Mouse (Mus musculus) c-Kit-positive CD71-negative TER-119-negative erythroid progenitor cells, embryonic 14.5 days (primary cell): Measurements from ENCODE around the gene Epha5.

Source experiments
- DNase-seq: peaks from one replicate; pipeline ENCODE4 v3.0.0-alpha.2; 2013; ENCODE audit warnings: low read depth

The Epha5 gene

DNA sequence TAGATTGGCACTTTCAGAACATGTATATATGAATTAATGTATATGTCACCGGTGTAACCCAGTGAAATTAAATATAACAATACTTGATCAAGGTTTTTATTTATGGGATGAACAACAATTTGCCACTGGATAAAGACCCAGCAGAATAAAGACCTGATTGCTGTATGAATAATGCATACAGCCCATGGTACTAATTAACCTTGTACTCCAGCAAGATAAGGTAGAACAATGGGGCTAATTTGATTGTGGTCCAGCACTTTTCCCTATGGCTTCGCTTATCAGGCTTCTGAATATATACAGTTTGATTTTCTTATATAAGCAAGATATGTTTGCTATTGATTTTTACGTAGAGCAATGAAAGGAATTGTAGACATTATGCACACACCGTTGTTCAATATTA lies 103.6 kb downstream of the Epha5 start:
- DNase-seq, result no peak

DNA sequence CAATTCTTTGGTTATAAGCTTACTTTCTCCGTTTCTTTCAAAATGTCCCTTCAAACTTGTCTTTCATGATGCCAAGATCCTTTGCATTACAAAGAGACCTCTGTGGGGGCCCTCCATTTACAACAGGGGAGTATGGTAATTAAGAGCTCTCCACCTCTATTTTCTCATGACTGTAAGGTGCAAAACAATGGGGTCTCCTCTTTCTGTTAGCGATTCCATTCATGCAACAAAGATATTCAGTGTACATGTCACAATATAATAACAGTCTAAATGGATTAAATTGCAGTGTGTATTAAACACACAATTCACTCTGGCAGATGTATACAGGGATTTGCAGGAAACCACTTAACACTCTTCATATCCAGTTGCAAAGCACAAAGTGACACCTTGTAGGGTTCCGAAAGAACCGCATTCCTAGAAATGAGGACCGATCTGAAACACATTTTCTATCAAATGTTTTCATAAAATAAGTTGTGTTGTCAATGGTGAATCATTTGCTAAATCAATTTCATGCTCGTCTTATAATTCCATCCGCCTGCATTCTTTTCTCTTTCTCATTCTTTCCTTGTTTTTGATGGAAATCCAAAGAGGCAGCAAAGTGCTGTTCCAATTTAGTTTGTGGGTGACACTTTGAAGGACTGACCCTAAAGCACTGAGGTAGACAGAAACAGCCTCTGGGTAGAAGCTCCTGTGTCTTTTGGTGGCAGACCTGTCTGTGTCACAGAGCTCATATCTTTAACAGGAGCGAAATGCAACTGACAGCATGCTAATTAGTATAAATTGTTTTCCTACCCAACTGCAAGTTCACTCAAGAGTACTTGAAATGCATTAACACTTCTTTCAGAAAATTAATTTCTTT lies 118.1 kb downstream of the Epha5 start:
- DNase-seq, result no peak

DNA sequence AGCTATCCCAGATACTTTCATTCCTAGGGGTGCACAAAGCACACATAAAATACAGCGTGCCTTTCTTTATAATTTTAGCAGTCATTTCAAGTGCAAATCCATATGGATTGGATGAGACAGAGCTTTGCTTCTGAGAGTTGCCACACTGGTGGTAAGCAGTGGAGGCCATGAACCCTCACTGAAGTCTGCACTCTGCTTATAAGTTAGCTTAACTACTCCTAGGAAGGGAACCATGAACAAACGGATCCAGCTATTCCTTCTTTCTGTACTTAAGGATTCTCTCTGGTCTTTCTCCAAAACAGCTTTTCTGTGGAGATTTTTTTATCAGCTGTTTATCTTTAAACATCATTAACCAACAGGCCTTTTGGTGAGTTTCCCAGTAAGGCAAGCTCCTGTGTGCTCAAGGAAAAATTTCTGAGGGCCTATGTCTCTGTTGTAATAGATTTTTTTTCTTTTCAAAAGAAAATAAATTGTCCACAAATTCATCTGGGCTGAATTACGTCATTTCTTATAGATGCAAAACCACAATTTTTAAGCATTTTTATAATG lies 127.7 kb downstream of the Epha5 start:
- no peak for DNase-seq

DNA sequence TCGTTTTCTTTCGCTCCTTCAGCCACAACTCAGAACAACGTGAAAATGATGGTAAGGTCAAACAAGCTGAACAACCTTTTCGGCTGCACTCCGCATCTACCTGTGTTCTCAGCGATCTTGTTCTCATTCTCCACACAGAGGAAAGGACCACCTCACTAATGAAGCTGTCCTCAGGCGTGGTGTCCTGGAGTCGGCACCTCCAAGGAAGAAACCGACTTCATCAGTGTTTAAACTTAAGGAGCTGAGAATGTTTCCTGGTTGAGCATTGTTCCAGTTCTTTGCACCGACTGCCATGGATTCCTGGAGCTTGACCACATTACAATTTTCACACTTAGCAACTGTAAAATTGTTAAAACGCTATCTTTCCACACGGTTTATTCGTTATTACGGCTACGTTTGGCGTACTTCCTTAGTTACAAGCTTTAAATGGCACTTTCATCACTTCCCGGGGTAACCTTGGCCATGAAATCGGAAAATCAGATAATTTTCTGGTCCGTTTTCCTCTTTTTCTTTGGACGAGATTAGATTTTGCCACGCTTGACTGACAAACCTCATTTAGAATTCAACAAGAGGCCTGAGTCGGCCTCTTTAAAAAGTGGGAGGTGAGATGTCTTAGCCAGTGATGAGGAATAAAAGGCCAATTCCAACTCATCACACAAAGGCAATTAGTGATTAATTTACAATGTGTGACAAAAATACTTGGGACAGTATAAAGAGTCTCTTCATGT lies 135.7 kb downstream of the Epha5 start:
- no peak for DNase-seq

DNA sequence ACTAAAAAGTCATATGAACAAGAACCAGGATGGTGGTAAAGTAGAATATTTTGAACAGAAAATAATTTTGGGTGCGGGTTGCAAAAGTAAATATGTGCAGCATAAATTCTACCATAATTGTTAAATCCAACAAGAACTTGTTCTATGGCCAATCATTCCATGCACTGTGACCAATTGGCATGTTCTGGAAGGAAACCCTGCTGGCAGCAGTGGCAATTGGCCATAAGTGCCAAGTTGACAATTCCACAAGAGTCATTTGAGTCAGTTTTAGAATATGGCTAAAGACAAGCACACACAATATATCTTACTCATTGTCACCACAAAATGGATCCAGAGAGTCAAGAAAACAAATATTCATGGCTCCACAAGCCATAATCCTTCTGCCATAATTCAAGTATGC lies 140.2 kb downstream of the Epha5 start:
- no peak for DNase-seq

DNA sequence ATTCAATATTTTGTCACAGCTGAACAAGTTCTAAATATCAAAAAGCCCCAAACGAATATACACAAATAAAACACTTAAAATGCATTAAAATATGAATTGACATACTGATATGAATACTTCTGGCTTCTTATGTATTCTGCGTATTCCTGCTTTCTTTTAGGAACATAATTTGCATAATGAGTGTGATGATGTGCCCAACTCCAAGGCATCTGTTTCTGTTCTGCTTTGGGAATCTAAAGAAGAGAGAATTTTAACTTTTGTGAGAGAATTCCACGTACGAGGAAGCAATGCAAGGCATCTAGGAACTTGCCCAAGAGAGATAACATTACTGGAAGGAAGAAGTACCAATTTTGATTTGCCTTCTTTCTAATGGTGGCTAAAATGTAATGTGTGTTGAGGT lies 151.8 kb downstream of the Epha5 start:
- no peak for DNase-seq

DNA sequence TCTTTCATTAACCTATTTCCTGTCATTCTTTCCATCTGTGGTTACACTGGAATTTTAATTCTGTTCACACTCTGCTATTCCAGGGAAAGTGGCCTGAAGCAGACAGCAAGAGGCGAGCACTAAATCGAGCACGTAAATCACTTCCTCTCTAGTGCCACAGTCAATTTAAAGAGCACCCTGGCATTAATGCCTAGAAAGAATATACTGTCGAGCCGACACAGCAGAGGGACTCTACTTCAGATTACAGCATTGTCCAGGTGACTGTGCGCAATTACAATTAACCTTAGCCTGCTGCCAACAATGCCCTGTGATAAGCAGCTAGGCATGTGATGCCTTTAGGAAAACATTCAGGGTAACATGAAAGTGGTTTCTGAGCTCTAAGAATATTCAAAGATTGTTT lies 153.2 kb downstream of the Epha5 start:
- no peak for DNase-seq

DNA sequence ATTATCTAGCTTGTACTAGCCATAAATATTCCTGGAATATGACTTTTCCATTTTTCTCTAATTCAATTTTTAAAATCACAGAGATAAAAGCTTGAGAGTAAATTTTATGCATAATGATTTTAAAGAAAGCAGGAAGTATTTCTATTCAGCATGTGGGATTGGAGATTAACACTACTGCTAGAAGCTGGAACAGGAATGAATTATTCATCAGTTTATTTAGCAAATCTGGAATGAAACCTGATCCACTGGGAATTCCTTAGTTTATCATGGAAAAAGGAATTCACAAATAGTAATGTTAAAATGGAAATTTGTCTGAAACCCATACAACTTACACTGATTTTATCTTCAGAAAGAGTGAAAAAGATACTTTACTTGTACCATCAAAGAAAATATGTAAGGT lies 187.2 kb downstream of the Epha5 start:
- DNase-seq, result no peak

DNA sequence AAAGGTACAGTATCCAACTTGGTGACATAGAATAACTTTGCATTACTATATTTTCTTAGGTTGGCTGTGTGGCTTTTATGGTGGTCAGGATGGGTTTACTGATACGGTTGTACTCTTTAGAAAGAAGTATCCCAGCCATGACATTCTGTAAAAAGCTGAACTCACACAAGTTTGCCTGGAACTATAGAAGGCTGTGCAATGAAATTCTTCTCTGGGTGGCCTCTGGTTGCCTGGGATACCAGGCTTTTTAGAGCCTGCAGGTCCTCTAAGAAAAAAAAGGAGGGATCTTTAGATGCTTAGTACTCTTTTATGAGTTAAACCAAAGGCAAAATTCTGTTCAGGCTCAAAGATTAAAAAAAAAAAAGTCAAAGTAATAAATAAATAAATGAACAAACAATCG lies 208.6 kb downstream of the Epha5 start:
- no peak for DNase-seq

DNA sequence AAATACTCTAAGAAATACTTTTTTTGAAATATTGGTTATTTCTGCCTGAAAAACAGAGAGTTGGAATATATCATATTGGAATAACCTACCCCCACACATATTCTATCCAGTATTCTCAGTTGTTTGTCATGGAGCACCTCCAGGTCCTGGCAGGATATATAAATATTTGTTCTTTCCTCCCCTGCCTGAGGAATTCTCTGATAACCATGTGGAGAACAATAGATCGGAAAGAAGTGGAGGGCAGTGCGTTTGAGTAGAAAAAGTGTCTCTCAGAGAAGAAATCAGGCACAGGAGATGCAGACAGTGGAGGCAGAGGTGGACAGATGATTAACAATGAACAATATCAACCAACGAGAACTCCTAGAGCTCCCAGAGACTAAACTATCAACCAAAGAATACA lies 223.8 kb downstream of the Epha5 start:
- DNase-seq, result no peak

DNA sequence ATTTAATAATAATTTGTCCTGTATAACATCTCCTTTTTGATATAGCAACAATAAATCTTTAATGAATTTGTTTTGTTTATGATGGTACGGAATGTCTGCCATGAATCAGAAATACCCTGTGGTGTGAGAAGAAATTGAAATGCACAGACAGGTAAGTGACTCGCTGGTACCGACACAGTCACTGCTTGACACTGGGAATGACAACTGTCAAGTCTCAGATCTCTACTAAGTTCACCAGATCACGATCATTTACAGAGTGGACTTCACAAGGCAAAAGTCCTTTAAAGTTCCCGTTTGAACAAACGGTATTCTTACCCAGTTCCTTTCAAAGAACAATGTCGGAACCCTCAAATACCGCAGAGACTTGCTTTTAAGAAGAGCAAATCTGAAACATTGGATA lies 233.0 kb downstream of the Epha5 start:
- no peak for DNase-seq

DNA sequence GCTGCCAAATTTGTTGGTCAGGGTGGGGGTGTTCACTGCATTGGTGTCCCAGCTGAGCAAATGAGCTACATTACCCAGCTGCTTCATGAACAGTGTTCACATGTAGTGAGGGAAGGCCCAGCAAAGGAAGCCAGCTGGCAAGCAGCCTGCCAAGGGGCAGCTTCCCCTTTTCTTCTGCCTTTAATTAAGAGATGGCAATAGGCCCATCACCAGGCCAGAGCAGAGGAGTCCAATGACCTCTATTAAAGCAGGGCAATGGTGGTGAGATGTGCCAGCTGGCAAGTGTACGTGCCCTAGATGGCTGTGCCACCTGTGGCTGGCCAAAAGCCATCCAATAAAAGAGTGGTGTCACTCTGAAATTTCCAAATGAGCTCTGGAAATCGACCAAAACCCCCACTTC lies 264.1 kb downstream of the Epha5 start:
- no peak for DNase-seq

DNA sequence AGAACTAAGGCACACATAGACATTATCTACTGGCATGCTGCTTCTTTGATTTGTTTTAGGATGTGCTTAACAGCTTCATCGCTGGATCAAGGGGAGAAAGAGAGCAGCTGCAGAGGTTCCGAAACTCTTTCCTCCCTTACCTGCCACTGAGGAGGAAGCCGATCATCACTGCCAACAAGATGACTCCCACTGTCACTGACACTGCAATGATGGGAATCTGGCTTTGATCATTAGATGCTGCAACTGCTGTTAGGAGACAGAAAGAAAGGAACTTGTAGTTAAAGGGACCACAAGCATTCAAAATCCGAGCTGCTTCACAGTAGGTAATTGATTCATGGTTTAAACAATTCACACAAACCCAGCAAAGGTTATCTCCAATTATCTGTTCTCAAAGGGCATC lies 275.0 kb downstream of the Epha5 start:
- no peak for DNase-seq

DNA sequence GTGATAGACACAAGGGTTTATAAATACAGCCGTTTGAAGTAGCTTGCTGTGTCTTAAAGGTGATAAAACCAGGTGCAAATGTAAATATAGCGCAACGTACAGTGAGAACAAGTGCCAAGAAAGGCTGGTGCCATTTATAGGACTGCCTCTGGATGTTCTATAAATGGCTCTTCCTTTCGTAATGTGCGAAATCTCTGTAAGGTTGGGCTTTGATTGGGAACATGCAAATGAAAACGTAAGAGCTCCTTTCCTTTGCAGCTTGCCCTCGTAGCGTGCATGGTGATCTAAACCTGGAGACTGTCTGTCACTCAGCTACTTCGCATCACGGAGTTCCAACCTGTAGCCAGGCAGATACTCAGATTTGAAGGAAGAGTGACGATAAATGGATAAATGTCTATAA lies 321.2 kb downstream of the Epha5 start:
- no peak for DNase-seq

DNA sequence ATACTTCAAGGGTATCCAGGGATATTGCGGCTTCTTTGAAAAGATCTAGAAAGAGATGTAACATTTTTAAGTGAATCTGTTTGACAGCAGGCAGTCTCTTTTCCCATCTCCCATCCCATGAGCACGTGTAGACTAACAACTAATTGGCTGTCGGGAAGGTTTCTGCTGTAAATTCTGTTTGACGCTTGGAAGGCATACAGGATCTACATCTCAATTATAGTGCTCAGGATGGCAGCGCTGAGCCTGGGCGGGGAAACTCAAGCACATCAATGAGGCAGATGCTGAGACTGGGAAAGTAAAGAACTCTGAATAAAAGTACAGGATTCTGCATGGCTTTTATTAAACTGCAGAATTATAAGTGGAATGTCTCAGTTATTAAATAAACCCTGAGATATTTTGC lies 335.9 kb downstream of the Epha5 start:
- DNase-seq, result no peak

DNA sequence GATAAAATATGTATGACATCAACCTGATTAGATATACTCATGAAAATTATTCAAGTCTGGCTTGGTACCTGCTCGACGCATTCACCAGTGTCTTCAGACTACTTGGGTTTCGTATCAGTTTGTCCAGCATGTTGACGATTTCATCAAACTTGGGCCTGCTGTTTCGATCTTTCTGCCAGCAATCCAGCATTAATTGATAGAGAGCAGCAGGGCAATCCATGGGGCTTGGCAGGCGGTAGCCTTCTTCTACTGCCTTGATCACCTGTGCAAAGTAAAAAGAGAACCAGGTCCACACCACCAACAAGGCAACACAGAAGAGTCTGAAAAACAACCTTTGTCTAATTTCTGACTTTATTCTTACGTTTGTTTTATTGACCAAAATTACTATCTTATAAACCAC lies 346.2 kb downstream of the Epha5 start:
- no peak for DNase-seq

DNA sequence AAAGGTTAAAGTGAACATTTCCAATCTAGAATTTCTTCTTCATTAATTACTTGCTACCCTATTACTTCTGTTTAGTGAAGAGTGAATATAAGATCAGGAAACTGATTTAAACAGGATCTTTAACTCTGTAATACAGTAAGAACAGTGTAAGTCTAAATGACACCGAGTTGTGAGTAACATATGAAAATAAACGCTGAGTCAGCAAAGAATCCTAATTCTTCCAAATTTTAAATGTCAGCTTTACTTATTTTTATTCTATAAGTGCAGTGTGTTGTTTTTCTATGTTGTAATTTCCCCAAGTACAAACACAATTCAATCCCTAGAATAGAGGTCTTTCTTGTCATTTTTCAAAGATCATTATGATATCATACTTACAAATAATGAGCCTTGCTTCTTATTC lies 363.3 kb downstream of the Epha5 start:
- DNase-seq, result no peak

DNA sequence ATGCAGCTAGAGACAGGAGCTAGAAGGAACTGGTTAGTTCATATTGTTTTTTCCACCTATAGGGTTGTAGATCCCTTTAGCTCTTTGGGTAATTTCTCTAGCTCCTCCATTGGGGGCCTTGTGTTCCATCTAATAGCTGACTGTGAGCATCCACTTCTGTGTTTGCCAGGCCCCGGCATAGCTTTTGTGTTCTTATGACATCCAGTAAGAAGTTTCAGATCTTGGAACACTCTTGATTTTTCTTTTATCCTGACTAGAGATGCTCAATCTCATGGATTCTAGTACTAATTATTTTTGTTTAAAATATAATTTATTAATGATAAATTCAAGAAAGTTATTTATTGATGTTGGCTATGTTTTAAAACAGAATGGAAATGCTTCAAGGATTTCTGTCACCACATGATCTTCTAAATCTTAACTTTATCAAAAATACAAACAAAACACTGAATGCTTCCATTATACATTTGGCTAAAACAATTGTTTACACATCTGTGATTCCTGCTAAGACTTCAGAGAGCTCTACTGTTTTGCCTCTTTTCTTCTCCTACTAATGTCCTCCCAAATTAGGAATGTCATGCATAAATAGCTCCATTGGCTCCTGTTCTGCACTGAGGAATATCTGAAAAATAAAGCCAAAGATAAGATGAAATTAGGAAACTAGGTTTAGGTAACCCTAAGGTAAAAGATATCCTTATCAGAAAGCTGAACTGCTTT lies 379.8 kb downstream of the Epha5 start:
- DNase-seq, result no peak
